Mouse (Mus musculus): ENCODE data around the gene Mrln.

DNA sequence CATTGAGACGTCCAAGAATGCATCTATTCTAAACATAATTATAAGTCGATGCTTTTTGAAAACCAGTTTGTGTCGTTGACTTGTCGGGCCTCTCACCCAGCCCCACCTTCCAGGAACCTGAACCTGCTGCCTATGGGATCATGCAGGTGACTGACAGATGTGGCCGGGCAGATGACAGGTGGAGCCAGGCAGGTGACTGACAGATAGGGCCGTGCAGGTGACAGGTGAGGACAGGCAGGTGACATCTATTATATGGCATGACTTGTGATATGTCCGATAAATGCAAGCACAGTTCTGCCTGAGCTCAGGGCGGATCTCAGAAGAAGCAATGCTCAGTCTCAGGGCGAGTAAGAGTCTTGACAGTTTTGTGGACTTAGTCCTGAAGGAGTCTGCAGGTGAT is 6.8 kb downstream of the Mrln start:
- TF ChIP-seq POLR2A (IDR thresholded peaks at IDR 0.05; ENCODE audit: borderline replicate concordance, extremely low read depth, insufficient read depth, insufficient read length, poor library complexity, severe bottlenecking), result no peak
- TF ChIP-seq CTCF (IDR thresholded peaks at IDR 0.05; ENCODE audit: borderline replicate concordance, extremely low read depth, insufficient read depth, insufficient read length), result no peak
